In the genomic region with DNA sequence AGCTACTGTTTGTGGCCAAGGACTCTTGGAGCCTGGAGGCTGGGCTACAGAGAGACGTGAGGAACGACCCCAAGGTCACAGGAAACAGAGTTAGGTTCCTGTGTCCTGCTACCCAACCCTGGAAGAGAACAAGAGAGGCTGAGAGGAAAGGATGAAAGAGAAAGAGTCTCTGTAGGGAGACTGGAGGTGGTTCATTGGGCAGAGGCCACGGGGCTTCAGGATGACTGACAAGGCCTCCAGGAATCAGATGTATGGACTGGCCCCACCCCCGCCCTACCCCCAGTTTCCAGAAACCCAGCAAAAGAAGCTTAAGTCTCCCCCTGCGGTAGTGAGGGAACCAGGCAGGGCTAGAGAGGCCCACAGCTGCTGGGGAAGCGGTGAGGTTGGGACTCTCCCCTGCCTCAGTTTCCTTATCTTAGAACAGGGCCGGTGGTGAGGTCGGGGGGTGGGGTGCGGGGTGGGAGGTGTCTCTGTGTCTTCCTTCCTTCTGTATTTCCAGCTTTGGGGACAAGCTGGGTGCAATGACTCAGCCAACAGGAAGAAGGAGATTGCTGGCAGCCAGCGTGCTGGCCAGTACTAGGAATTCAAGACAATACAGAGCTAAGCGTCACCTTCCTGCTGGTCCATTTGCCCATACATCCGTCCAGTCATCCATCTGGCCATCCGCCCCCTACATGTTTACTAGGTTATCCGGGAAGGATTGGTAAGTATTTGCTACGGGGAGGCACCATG, we compare ENCODE assay signal across 8 mouse cellular contexts. TPM values are rescaled to one million over a fixed set of nuclear protein-coding genes. Genes with fewer than 3 reads are reported as not detected.
A peak's percentile ranks its signal among the peaks of the same experiment; 100 is the strongest.
DNase-seq lines count a peak whose midpoint lies in the region; ATAC-seq lines count a peak whose summit lies in the region.

No protein-coding gene starts in this region.

- H3K4me1 ChIP-seq in forebrain, embryonic 15.5 days: peaks cover 24% of the 10 kb centered on the region
- peaks cover 17% of the 10 kb centered on the region for H3K4me1 ChIP-seq in intestine, embryonic 15.5 days (replicated peaks)
- H3K4me1 ChIP-seq in lung, embryonic 15.5 days: peaks cover 32% of the 10 kb centered on the region

- H3K4me3 ChIP-seq in forebrain, embryonic 15.5 days: no peak overlapping the region
- no peak overlapping the region for H3K4me3 ChIP-seq in intestine, embryonic 15.5 days (replicated peaks)
- no peak overlapping the region for H3K4me3 ChIP-seq in lung, embryonic 15.5 days

- 0 out of 2 replicates have a peak, but pooled peaks have one; percentile 29 for ATAC-seq in forebrain, embryonic 15.5 days (replicated peaks)
- peak; percentile 28 for ATAC-seq in intestine, embryonic 15.5 days
- peak; percentile 53 for ATAC-seq in lung, embryonic 15.5 days (ENCODE audit: borderline replicate concordance, extremely low read depth, low FRiP score, low TSS enrichment)
- ATAC-seq in granulocyte monocyte progenitor cell, adult 5-6 weeks (replicated peaks; ENCODE audit: poor library complexity, severe bottlenecking): no peak

- H3K27ac ChIP-seq in forebrain, embryonic 15.5 days (replicated peaks): peak overlapping the region; percentile 89
- peak overlapping the region; percentile 48 for H3K27ac ChIP-seq in intestine, embryonic 15.5 days
- H3K27ac ChIP-seq in lung, embryonic 15.5 days: peak overlapping the region; percentile 89

- no peaks in the 10 kb centered on the region for H3K9me3 ChIP-seq in forebrain, embryonic 15.5 days
- no peaks in the 10 kb centered on the region for H3K9me3 ChIP-seq in intestine, embryonic 15.5 days
- no peaks in the 10 kb centered on the region for H3K9me3 ChIP-seq in lung, embryonic 15.5 days

- H3K27me3 ChIP-seq in forebrain, embryonic 15.5 days: no peaks in the 10 kb centered on the region
- no peaks in the 10 kb centered on the region for H3K27me3 ChIP-seq in intestine, embryonic 15.5 days (replicated peaks)
- no peaks in the 10 kb centered on the region for H3K27me3 ChIP-seq in lung, embryonic 15.5 days

- no peaks in the 10 kb centered on the region for H3K36me3 ChIP-seq in forebrain, embryonic 15.5 days
- no peaks in the 10 kb centered on the region for H3K36me3 ChIP-seq in intestine, embryonic 15.5 days
- H3K36me3 ChIP-seq in lung, embryonic 15.5 days: no peaks in the 10 kb centered on the region

- H3K4me2 ChIP-seq in forebrain, embryonic 15.5 days (replicated peaks): no peak overlapping the region
- H3K4me2 ChIP-seq in intestine, embryonic 15.5 days (replicated peaks): peak overlapping the region; percentile 17; the same call in 1 of the 2 replicates
- peak overlapping the region; percentile 96; the same call in 1 of the 2 replicates for H3K4me2 ChIP-seq in lung, embryonic 15.5 days

- no peak overlapping the region for H3K9ac ChIP-seq in forebrain, embryonic 15.5 days (replicated peaks)
- H3K9ac ChIP-seq in intestine, embryonic 15.5 days: no peak overlapping the region
- no peak overlapping the region for H3K9ac ChIP-seq in lung, embryonic 15.5 days

- DNase-seq in 3134 (ENCODE audit: extremely low read depth, insufficient read length, low spot score): peak; percentile 87
- peak; percentile 71 for DNase-seq in adrenal gland, postnatal 14 days
- DNase-seq in yolk sac, embryonic 10.5 days (ENCODE audit: low spot score): peak; percentile 61
- DNase-seq in thymus, postnatal 14 days: no peak

- 45% methylated on average over 15 of the region's 15 CpGs for WGBS in forebrain, embryonic 15.5 days
- 46% methylated on average over 15 of the region's 15 CpGs for WGBS in intestine, embryonic 15.5 days
- WGBS in lung, embryonic 15.5 days: 39% methylated on average over 15 of the region's 15 CpGs

RNA-seq across cellular contexts. Expression of a gene that starts 30.7 kb away (rescaled TPM):
- total RNA-seq in adrenal gland, postnatal 14 days (2021): 0.98 and 2.0 TPM in 2 replicates
- 2.6 and 3.7 TPM in 2 replicates for polyA plus RNA-seq in forebrain, embryonic 15.5 days (2015; fragmentation: Nextera tagmentation; extraction: Ambion mirVana)
- polyA plus RNA-seq in intestine, embryonic 15.5 days (2015; fragmentation: Nextera tagmentation; extraction: Ambion mirVana): 1.1 and 1.8 TPM in 2 replicates
- polyA plus RNA-seq in lung, embryonic 15.5 days (2015; fragmentation: Nextera tagmentation; extraction: Ambion mirVana): 4.7 and 6.0 TPM in 2 replicates
- total RNA-seq in granulocyte monocyte progenitor cell, adult 5-6 weeks (2014; fragmentation: Nextera tagmentation): not detected in 2 replicates
- total RNA-seq in granulocyte monocyte progenitor cell, adult 5-6 weeks (2017): 0.73 TPM in 1 of 2 replicates, not detected in the other

RNA-seq across cellular contexts. Expression of a gene that starts 34.9 kb away (rescaled TPM):
- total RNA-seq in adrenal gland, postnatal 14 days (2021): 32.3 and 37.7 TPM in 2 replicates
- polyA plus RNA-seq in forebrain, embryonic 15.5 days (2015; fragmentation: Nextera tagmentation; extraction: Ambion mirVana): 117 and 131 TPM in 2 replicates
- 84.5 and 85.4 TPM in 2 replicates for polyA plus RNA-seq in intestine, embryonic 15.5 days (2015; fragmentation: Nextera tagmentation; extraction: Ambion mirVana)
- 82.9 and 87.2 TPM in 2 replicates for polyA plus RNA-seq in lung, embryonic 15.5 days (2015; fragmentation: Nextera tagmentation; extraction: Ambion mirVana)
- 20.2 and 26.8 TPM in 2 replicates for total RNA-seq in granulocyte monocyte progenitor cell, adult 5-6 weeks (2014; fragmentation: Nextera tagmentation)
- 16.2 and 18.6 TPM in 2 replicates for total RNA-seq in granulocyte monocyte progenitor cell, adult 5-6 weeks (2017)

RNA-seq across cellular contexts. Expression of a gene that starts 57.4 kb away (rescaled TPM):
- total RNA-seq in adrenal gland, postnatal 14 days (2021): 22.3 and 25.8 TPM in 2 replicates
- polyA plus RNA-seq in forebrain, embryonic 15.5 days (2015; fragmentation: Nextera tagmentation; extraction: Ambion mirVana): 43.3 and 45.3 TPM in 2 replicates
- polyA plus RNA-seq in intestine, embryonic 15.5 days (2015; fragmentation: Nextera tagmentation; extraction: Ambion mirVana): 22.4 and 23.3 TPM in 2 replicates
- polyA plus RNA-seq in lung, embryonic 15.5 days (2015; fragmentation: Nextera tagmentation; extraction: Ambion mirVana): 31.8 and 34.0 TPM in 2 replicates
- total RNA-seq in granulocyte monocyte progenitor cell, adult 5-6 weeks (2014; fragmentation: Nextera tagmentation): 8.4 and 18.9 TPM in 2 replicates
- total RNA-seq in granulocyte monocyte progenitor cell, adult 5-6 weeks (2017): 12.2 and 27.1 TPM in 2 replicates
